Mouse (Mus musculus) embryonic facial prominence, embryonic 10.5 days (tissue): ENCODE measurements around the gene Hpn. TPM values are rescaled to one million over a fixed set of nuclear protein-coding genes. Genes with fewer than 3 reads are reported as not detected.

Experiments used
- DNase-seq: peaks from one replicate; pipeline ENCODE4 v3.0.0-alpha.2; 2017; ENCODE audit warnings: low spot score
- H3K27ac ChIP-seq: fragments of 300-500 bp; sonication (generic); replicated peaks from 2 replicates; pipeline ENCODE4 v1.5.1; 2016; ENCODE audit warnings: mild to moderate bottlenecking
- H3K27me3 ChIP-seq: fragments of 300-500 bp; sonication (generic); replicated peaks from 2 replicates; pipeline ENCODE4 v1.6.1; 2016; ENCODE audit warnings: low read depth, mild to moderate bottlenecking; ENCODE audit not compliant: poor library complexity, severe bottlenecking
- H3K36me3 ChIP-seq: fragments of 300-500 bp; sonication (generic); replicated peaks from 2 replicates; pipeline ENCODE4 v1.6.1; 2016; ENCODE audit warnings: mild to moderate bottlenecking, moderate library complexity
- H3K4me1 ChIP-seq: fragments of 300-500 bp; sonication (generic); 2 replicates; pipeline ENCODE4 v1.6.1; 2016
- H3K4me3 ChIP-seq: fragments of 300-500 bp; sonication (generic); 2 replicates; pipeline ENCODE4 v1.5.1; 2016; ENCODE audit warnings: mild to moderate bottlenecking, moderate library complexity
- H3K9me3 ChIP-seq: fragments of 300-500 bp; sonication (generic); 2 replicates; pipeline ENCODE4 v1.6.1; 2016; ENCODE audit warnings: mild to moderate bottlenecking
- WGBS: fragments of 180-500 bp; shearing (Covaris S2); methylation state at CpG from one replicate; pipeline ENCODE4 v1.1.7; 2016; 5-methylcytosine and 5-hydroxymethylcytosine counted together
- polyA plus RNA-seq: library from polyadenylated mRNA; unstranded; fragments of >200 nt; fragmentation: Nextera tagmentation; extraction: Ambion mirVana; gene quantifications from 2 replicates; pipeline ENCODE4 v1.2.1, GENCODE M21; 2016

Gene Hpn
- polyA plus RNA-seq, 1 experiment from 2014 or later: 4.0 TPM

DNA sequence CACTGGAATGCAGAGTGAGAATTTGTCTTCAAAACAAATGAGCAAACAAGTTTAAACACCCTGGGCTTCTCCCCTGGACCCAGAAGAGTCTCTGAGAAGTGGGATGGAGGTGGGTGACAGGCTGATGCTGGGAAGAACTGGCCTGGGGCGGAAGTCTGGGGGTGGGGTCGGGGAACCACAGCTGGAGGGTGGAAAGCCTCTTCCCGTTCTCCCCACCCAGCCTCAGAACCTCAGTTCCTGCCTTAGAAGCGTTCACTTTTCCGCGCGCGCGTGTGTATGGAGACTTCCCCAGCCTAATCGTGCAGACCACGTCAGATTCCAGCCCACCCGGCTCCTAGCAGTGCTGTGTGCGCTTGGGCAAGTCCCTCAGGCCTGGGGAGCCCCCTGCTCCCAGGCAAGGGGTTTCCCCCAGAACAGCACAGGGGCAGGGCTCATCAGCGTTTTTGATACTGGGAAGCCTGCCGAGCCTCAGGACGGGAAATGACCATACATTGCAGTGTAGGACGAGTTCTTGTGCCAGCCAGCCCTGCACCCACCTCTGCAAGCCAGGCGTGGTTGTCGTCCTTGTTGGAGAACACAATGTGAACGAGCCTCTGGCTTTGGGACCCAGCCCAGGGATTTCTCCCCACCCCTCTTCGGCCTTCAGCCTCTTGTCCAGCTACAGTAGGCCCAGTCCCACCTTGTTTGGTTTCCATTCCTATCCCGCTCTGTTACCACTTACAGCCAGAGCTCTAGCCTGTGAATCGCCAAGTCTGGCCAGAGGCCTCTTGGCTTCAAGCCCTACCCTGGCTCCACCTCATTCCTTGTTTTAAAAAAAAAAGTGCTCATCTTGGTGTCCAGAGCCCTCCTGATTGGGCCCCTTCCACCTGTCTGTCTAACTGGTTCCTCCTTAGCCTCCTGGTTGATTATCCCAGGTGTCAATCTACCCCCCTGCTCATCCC, 36.5 kb upstream of the Hpn start:
- no peaks in the 10 kb centered on the region for H3K27me3 ChIP-seq
- 19% methylated on average over 23 of the region's 23 CpGs for WGBS
- H3K9me3 ChIP-seq: no peaks in the 10 kb centered on the region
- peak overlapping the region; percentile 98 for H3K27ac ChIP-seq
- H3K4me3 ChIP-seq: peak overlapping the region; percentile 93
- peak; percentile 76 for DNase-seq
- peaks cover 57% of the 10 kb centered on the region for H3K4me1 ChIP-seq
- peaks cover 15% of the 10 kb centered on the region for H3K36me3 ChIP-seq

DNA sequence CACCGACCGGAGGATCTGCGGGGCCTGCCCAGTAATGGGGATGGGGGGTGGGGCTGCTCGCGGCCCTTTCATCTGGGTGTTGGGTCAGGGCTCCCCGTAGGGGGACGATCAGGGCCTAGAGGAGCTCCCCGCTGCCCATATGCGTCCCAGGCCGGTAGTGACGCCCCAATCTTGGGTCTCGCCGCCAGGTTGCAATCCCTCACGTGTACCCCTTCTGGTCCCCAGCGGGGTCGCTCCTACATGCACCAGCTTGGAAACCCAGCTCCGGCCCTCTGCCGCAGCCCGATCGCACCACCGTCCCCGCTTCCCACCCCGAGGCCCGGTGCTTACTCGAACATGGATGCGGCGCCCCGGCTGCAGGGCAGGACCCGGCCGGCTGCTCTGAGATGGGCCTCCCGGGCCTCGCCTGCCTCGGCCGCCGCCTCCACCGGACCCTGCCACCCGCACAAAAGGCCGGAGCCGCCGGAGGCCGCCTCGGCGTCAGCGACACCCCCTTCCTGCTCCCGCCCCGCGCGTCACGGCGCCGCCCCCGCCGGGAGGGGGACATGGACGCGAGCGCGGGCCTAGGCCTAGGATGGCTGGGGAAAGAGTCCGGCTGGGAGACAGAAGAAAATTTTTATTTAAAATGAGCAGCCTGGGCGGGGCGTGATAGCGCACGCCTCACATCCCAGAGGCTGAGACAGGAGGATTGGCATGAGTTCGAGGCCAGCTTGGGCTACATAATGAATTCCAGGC, 35.6 kb upstream of the Hpn start:
- peaks cover 49% of the 10 kb centered on the region for H3K4me1 ChIP-seq
- DNase-seq: peak; percentile 91
- H3K27me3 ChIP-seq: no peaks in the 10 kb centered on the region
- peak overlapping the region; percentile 93 for H3K4me3 ChIP-seq
- H3K9me3 ChIP-seq: no peaks in the 10 kb centered on the region
- WGBS: under 1% methylated on average over 63 of the region's 63 CpGs
- H3K36me3 ChIP-seq: peaks cover 23% of the 10 kb centered on the region
- H3K27ac ChIP-seq: peak overlapping the region; percentile 98

DNA sequence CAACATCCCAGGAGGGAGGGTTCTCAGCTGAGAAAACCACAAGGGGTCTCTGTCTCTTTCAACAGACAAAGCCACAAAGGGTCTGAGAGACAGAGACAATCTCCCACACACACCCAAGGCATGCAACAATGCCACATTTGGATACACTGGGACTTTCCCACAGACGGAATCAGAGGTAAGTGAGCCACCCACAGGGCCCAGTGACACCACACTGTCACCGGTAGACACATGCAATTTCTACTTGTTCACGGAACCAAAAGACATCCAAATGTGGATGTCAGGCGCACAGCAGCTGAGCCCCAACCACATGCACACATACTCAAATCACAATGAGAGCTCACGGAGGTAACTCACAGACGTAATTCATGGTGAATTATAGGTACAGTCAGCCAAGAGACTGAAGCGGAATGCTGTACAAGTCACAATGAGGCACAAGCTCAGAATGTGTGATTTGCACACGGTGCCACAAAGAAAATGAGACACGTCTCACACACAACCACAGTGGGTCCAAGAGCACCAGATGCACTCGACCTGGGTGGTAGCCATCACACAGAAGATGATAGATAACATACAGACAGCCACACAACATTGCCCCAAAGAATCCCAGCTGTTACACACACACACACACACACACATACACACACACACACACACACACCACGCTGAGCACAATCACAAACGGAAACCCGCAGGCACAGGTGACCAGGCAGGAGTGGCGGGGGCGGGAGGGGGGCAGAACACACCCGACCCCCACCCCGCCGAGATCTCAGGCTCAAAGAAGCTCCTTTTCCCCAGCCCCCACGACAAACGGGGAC, 34.9 kb upstream of the Hpn start:
- Histone ChIP-seq H3K27me3 (no peaks in the 10 kb centered on the region), H3K4me3 (peak overlapping the region; percentile 93), H3K36me3 (peaks cover 31% of the 10 kb centered on the region), H3K27ac (peak overlapping the region; percentile 98), H3K9me3 (no peaks in the 10 kb centered on the region; the same call in 1 of the 2 replicates), H3K4me1 (peaks cover 41% of the 10 kb centered on the region)
- peak; percentile 41 for DNase-seq
- 4% methylated on average over 20 of the region's 20 CpGs for WGBS

- peaks cover 37% of the 10 kb centered on the region for H3K36me3 ChIP-seq
- H3K27me3 ChIP-seq: no peaks in the 10 kb centered on the region
- H3K4me1 ChIP-seq: peaks cover 39% of the 10 kb centered on the region
- no peaks in the 10 kb centered on the region; the same call in 1 of the 2 replicates for H3K9me3 ChIP-seq
- WGBS: 49% methylated on average over 9 of the region's 9 CpGs
- peak overlapping the region; percentile 93 for H3K4me3 ChIP-seq
- H3K27ac ChIP-seq: peak overlapping the region; percentile 98
- no peak for DNase-seq
These were observed 34.2 kb upstream of the Hpn start for GRCm38 (mm10) chr7:31149271-31149670.

GRCm38 (mm10) chr7:31148756-31149155, 33.7 kb upstream of the Hpn start:
- H3K27me3 ChIP-seq: no peaks in the 10 kb centered on the region
- H3K9me3 ChIP-seq: no peaks in the 10 kb centered on the region; the same call in 1 of the 2 replicates
- H3K4me1 ChIP-seq: peaks cover 39% of the 10 kb centered on the region
- 4% methylated on average over 9 of the region's 9 CpGs for WGBS
- DNase-seq: peak; percentile 76
- peak overlapping the region; percentile 93 for H3K4me3 ChIP-seq
- peak overlapping the region; percentile 98 for H3K27ac ChIP-seq
- peaks cover 42% of the 10 kb centered on the region for H3K36me3 ChIP-seq

DNA sequence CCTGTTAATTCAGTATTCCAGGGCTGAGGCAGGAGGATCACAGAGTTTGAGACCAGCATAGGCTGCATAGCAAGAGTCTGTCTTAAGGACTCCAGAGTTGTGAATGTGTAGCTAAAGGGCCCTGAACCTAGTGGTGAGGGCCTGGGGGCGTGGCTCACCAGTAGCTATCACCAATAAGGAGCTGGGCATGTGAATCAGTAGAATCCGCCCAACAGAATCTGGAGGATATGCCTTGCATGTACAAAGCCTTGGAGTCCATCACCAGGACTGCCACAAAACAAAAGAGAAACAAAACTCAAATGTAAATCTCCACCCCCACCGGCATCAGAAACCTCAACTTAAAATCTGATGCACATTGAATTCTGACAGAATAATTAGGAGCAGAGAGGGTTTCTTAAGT, 33.0 kb upstream of the Hpn start:
- Histone ChIP-seq H3K9me3 (no peaks in the 10 kb centered on the region; the same call in 1 of the 2 replicates), H3K36me3 (peaks cover 48% of the 10 kb centered on the region), H3K4me3 (peak overlapping the region; percentile 93), H3K4me1 (peaks cover 39% of the 10 kb centered on the region), H3K27ac (peak overlapping the region; percentile 98), H3K27me3 (no peaks in the 10 kb centered on the region)
- WGBS: 79% methylated on average over 3 of the region's 3 CpGs
- DNase-seq: no peak

DNA sequence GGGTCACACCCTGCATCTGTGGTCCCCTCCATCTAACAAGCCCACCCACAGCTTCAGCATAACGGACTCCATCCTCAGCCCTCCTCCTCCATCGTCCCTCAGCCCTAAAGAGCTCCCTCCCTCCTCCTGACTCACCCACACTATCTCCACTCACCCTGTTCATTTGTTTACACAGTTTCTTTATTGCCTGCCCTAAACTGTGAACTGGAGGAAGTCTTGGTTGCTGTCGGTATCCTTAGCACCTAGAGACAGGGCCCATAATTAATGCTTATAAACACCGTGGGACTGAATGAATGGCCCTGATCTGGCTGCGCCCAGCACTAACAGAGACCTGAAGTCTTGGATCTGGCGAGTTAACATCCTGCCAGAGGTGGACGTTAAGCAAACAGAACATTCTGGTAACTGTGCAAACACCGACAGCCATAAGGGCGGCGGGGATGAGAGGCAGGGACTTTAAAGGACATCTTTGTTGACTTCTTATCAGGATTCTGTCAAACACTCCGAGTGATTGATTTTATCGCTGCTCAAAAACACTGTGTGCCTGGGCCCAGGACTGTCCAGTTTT, 30.6 kb upstream of the Hpn start:
- Histone ChIP-seq H3K4me1 (peaks cover 28% of the 10 kb centered on the region), H3K27ac (no peak overlapping the region), H3K27me3 (no peaks in the 10 kb centered on the region), H3K9me3 (no peaks in the 10 kb centered on the region; the same call in 1 of the 2 replicates), H3K4me3 (no peak overlapping the region), H3K36me3 (peaks cover 73% of the 10 kb centered on the region)
- WGBS: 89% methylated on average over 12 of the region's 12 CpGs
- DNase-seq: no peak

- Histone ChIP-seq H3K4me1 (peaks cover 26% of the 10 kb centered on the region), H3K36me3 (peaks cover 80% of the 10 kb centered on the region), H3K4me3 (no peak overlapping the region), H3K9me3 (no peaks in the 10 kb centered on the region; the same call in 1 of the 2 replicates), H3K27ac (no peak overlapping the region), H3K27me3 (no peaks in the 10 kb centered on the region)
- WGBS: 96% methylated on average over 16 of the region's 16 CpGs
- no peak for DNase-seq
These were observed 29.8 kb upstream of the Hpn start for GRCm38 (mm10) chr7:31144886-31145285.

DNA sequence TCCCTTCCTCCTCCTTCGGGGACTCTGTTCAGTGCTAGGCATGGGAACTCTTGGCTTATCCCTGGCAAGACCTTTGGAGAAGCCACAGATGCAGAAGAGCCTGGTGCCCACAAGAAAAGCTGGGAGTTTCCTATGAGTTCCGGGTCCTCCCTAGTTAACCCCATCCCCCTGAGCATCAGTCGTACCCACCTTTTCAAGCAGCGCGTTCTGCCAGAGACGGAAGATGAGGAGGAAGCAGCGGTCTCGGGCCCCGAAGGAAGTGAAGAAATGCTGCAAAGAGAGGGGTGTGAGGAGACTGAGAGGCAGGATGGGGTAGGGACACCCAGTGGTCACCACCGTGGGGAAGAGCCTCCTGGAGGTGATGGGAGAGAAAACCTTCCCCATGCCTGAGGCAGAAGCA, 25.9 kb upstream of the Hpn start:
- WGBS: 89% methylated on average over 10 of the region's 10 CpGs
- Histone ChIP-seq H3K4me1 (no peaks in the 10 kb centered on the region), H3K4me3 (no peak overlapping the region), H3K27ac (no peak overlapping the region), H3K9me3 (no peaks in the 10 kb centered on the region; the same call in 1 of the 2 replicates), H3K27me3 (no peaks in the 10 kb centered on the region), H3K36me3 (peaks cover 99% of the 10 kb centered on the region)
- no peak for DNase-seq

- H3K27me3 ChIP-seq: no peaks in the 10 kb centered on the region
- H3K4me3 ChIP-seq: no peak overlapping the region
- no peak for DNase-seq
- H3K27ac ChIP-seq: no peak overlapping the region
- WGBS: 86% methylated on average over 4 of the region's 4 CpGs
- H3K36me3 ChIP-seq: peaks cover 99% of the 10 kb centered on the region
- no peaks in the 10 kb centered on the region; the same call in 1 of the 2 replicates for H3K9me3 ChIP-seq
- H3K4me1 ChIP-seq: no peaks in the 10 kb centered on the region
These were observed 25.2 kb upstream of the Hpn start for GRCm38 (mm10) chr7:31140302-31140701.

DNA sequence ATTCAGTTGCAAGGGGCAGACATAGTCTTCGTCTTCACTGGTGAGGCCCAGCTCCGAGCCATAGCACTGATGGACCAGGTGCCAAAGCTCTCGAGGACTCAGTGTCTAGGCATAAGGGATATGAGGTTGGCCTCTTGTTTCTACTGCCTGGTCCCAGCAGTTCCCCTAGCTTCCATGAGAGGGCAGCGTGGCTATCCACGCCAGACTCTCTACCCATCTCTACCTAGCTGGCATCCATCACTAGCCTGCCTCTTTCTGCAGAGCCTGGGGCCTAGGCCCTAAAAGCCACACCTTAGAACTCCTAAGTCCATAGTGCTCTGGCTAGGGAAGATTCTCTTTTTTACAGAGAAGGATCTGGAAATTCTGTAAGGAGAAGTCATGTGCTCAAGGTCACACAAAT, 24.7 kb upstream of the Hpn start:
- Histone ChIP-seq H3K4me3 (no peak overlapping the region), H3K27me3 (no peaks in the 10 kb centered on the region), H3K27ac (no peak overlapping the region), H3K9me3 (no peaks in the 10 kb centered on the region), H3K36me3 (peaks cover 99% of the 10 kb centered on the region), H3K4me1 (no peaks in the 10 kb centered on the region)
- DNase-seq: peak; percentile 63
- WGBS: 74% methylated on average over 5 of the region's 5 CpGs

GRCm38 (mm10) chr7:31135717-31136116, 20.6 kb upstream of the Hpn start:
- H3K9me3 ChIP-seq: no peaks in the 10 kb centered on the region
- DNase-seq: no peak
- peaks cover 100% of the 10 kb centered on the region for H3K36me3 ChIP-seq
- H3K4me3 ChIP-seq: no peak overlapping the region
- no peak overlapping the region for H3K27ac ChIP-seq
- H3K27me3 ChIP-seq: no peaks in the 10 kb centered on the region
- WGBS: 94% methylated on average over 10 of the region's 10 CpGs
- H3K4me1 ChIP-seq: no peaks in the 10 kb centered on the region
